Mouse (Mus musculus) lung, adult 18-20 months (tissue): ENCODE results near the gene Sp7.

Experiments used
- DNase-seq, 2 experiments: peaks; one replicate each; pipeline ENCODE4 v3.0.0; 2022; ENCODE audit warnings: mixed read lengths in 2 of 2

Sp7 gene

GRCm38 (mm10) chr15:102386640-102387039, 19.7 kb upstream of the Sp7 start:
- no peak for DNase-seq

DNA sequence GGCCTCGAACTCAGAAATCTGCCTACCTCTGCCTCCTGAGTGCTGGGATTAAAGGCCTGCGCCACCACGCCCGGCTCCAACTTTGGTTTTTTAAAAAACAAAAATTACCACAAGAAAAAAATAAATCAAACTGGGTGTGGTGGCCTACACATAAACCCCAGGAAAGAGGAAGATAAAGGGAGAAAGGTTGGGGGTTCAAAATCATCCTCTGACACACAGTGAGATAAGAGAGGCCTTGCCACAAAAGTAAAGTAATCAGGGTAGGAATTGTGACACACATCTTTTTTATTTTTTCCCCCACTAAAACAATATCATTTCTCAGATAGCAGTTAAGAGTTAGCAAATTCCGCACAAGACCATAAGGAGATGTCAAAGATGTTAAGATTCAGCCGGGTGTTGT, 16.7 kb upstream of the Sp7 start:
- DNase-seq = no peak

DNA sequence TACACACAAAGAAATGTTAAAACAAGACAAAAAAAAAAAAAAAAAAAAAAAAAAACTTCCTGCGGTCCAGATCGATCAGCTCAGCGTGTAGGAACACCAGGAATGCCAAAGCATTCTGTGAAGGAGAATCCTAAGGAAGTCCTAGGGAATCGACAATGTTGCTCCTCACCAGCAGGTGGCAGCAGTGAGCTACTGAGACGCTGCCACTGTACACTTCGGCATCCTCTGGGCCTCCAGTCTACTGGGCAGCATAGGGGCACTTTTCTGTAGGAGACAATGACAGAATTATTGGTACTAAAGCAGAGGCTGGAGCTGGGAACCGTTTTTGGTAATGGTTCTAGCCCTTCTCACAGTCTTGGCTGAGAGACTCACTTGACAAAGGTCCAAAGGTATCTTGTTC, 14.6 kb upstream of the Sp7 start:
- DNase-seq = peak; percentile 81 to 84

DNA sequence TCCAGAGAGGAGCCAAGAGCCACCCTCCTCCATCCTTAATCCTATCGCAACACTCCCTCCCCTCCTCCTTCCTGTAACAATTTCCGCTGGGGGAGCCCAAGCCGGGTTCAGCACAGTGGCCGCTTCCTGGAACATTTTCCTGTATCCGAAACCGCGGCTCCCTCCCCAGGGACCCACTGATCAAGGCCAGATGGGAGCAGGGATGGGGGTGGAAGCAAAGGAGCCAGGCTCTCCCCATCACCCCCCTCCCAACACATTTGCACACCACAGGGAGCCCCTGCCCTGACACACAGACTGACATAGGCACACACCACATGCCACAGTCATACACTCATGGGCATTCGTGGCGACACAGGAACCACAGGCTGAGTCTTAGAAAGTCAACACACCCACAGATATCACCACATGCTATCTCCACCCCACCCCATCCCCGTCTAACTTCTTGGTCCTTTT, 10.9 kb upstream of the Sp7 start:
- peak; percentile 67 to 69 for DNase-seq

- DNase-seq = peak; percentile 85 to 89
Measured at GRCm38 (mm10) chr15:102377163-102377543, 10.2 kb upstream of the Sp7 start.

GRCm38 (mm10) chr15:102376453-102377162, 9.6 kb upstream of the Sp7 start:
- peak; percentile 52 to 60 for DNase-seq

GRCm38 (mm10) chr15:102370727-102371126, 3.7 kb upstream of the Sp7 start:
- DNase-seq = no peak

DNA sequence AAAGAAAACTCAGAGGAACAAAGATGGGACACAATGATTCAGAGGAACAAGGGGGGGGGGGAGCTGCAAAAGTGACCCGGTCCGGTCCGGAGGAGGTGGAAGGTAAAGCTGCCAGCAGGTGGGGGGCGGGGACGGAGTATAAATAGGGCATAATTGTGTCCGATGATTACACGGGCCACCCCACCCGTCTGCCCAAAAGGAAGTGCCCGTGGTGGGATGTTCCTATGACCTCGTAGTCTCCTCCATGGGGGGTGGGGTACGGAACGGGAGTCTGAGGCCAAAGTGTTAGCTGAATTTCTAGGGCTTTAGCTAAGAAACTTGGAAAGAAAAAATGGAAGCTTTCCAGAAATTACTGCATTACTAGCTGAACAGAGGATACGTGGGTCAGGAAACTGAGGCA, 3.0 kb upstream of the Sp7 start:
- DNase-seq = no peak

- no peak for DNase-seq
Measured at GRCm38 (mm10) chr15:102366238-102366637, 744 bp downstream of the Sp7 start.

GRCm38 (mm10) chr15:102364678-102365077, 2.3 kb downstream of the Sp7 start:
- no peak for DNase-seq

DNA sequence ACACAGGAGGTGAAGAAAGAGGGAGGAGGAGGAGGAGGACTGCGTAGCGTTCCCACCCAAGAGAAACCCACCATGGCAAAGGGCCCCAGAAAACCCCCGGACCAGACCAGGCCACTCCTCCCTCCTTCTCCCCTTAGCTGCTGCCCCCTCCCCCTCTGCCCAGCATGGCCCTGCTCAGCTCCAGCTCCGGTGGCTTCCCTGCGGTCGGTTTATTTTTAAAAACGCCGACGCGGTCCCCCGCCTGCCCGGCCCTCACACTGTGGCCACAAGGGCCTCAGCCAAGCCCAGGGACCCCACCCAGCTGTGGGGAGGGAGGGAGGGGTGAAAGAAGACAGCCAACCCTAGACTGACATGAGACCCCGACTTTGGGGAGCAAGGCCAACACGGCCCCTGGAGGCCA, 4.3 kb downstream of the Sp7 start:
- DNase-seq = no peak

DNA sequence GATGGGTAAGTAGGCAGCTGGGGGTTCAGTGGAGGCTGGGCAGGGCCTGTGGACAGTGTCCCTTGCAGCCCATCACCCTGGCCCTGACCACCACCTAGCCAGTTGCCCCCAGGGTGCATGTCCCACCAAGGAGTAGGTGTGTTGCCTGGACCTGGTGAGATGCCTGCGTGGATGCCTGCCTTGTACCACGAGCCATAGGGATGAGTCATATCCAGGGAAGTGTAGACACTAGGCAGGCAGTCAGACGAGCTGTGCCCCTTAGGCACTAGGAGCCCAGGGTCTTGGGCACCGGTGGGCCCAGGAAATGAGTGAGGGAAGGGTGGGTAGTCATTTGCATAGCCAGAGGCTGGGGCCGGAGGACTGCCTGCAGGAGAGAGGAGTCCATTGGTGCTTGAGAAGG, 8.1 kb downstream of the Sp7 start:
- DNase-seq = no peak

DNA sequence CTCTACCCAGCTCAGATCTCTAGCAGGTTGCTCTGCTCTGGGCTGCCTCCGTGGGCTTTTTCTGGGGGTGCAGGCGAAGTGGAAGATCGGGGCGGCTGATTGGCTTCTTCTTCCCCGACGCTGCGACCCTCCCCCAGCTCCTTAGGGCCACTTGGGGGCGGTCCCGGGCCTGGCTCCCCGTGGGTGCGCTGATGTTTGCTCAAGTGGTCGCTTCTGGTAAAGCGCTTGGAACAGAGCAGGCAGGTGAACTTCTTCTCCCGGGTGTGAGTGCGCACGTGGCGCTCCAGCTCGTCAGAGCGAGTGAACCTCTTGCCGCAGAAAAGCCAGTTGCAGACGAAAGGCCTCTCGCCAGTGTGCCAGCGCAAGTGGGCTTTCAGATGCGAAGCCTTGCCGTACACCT, 8.9 kb downstream of the Sp7 start:
- DNase-seq = no peak

GRCm38 (mm10) chr15:102356501-102357325, 10.3 kb downstream of the Sp7 start:
- DNase-seq = no peak

GRCm38 (mm10) chr15:102355871-102356441, 11.0 kb downstream of the Sp7 start:
- no peak for DNase-seq

GRCm38 (mm10) chr15:102355134-102355870, 11.7 kb downstream of the Sp7 start:
- DNase-seq = peak in 1 of 2 experiments; percentile 10

- DNase-seq = no peak
Measured at GRCm38 (mm10) chr15:102353986-102354385, 13.0 kb downstream of the Sp7 start.

DNA sequence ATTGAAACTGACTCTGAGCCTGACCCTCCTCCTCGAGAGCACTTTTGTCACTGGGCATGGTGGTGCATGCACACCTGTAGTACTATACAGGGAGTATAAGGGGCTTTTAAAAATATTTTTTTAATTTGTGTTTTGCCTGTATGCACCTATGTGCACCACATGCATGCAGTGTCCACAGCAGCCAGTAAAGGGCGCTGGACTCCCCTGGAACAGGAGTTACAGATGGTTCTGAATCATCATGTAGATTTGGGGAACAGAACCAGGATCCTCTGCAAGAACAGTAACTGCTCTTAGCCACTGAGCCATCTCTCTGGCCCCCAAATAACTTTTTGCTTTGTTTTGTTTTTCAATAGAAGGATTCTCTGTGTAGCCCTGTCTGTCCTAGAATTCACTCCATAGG, 14.8 kb downstream of the Sp7 start:
- no peak for DNase-seq

- no peak for DNase-seq
Measured at GRCm38 (mm10) chr15:102350942-102351291, 16.1 kb downstream of the Sp7 start.

DNA sequence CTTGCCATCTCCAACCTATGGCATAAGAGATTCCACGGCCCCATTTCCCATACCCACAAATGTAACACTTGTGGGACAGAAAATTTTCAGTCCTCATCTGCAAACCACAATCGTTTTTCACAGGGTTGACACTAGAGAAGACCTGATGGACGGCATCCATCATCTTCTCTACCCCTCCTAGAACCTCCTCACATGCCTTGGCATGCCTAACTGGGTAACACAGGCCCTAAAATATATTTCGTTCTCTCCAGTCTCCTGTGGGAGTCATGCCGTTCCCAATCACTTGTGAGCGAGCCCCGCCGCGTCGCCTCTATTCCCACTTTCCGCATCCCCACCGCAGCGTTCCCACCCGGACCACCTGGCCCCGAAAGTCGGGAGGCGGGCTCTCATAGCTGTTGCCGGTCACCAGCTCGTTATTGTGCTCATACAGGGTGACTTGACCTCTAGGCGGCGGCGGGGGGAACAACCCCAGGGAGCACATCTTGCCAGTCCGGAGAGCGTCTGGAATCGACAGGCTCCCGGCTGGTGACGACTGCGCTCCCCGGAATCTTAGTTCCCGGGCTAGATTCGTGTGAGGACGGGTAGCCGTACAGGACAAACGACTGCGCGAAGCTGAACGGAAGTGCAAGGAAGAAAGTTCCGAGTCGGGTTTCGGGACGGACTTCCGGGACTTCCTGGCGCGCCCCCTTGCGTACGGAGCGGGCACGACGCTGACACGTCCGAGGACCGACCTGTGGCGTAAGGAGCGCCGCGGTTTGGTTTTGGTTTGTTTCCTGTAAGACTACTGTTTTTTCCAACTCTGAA, 16.6 kb downstream of the Sp7 start, which contains the start of gene Aaas:
Gene Aaas (minus strand): TSS at position 634 of the 804 bp plus-strand sequence.
- DNase-seq = peak; percentile 94 to 95

GRCm38 (mm10) chr15:102346444-102346843, 20.5 kb downstream of the Sp7 start:
- peak in 1 of 2 experiments; percentile 23 for DNase-seq

GRCm38 (mm10) chr15:102344490-102344889, 22.5 kb downstream of the Sp7 start:
- DNase-seq = no peak
